Mouse (Mus musculus): ENCODE measurements around the gene Klhdc4. TPM values are rescaled to one million over a fixed set of nuclear protein-coding genes. Genes with fewer than 3 reads are reported as not detected.

Gene Klhdc4
- 13.9 and 15.7 TPM in 2 replicates for polyA plus RNA-seq (2021; fragmentation: Nextera tagmentation)
- long read RNA-seq, experiment 1, transcript Klhdc4-201 (12 exons, 2,078 nt), result major isoform, 54 of 85 reads
- long read RNA-seq, experiment 1, partial matches to known transcripts, result 5 of 85 reads
- long read RNA-seq, experiment 1, other reads (novel, unspliced or antisense), result 24 of 85 reads
- long read RNA-seq, experiment 2, transcript Klhdc4-201 (12 exons, 2,078 nt), result major isoform, 10 of 23 reads
- long read RNA-seq, experiment 2, partial matches to known transcripts, result 4 of 23 reads
- long read RNA-seq, experiment 2, other reads (novel, unspliced or antisense), result 9 of 23 reads

GRCm38 (mm10) chr8:121829048-121829776 is at the start of gene Klhdc4:
Gene Klhdc4, minus strand, starts transcription at chr8:121829569.

Other genes with a start within 250 kb of the Klhdc4 start
- 326 and 472 TPM in 2 replicates for gene Map1lc3b, start 239.2 kb downstream of the Klhdc4 start, polyA plus RNA-seq (2021; fragmentation: Nextera tagmentation)
- 4.4 and 4.6 TPM in 2 replicates for gene Zcchc14, start 176.7 kb downstream of the Klhdc4 start, polyA plus RNA-seq (2021; fragmentation: Nextera tagmentation)
- gene Jph3, start 99.9 kb downstream of the Klhdc4 start, polyA plus RNA-seq (2021; fragmentation: Nextera tagmentation), result 296 and 376 TPM in 2 replicates
- gene Slc7a5, start 78.1 kb upstream of the Klhdc4 start, polyA plus RNA-seq (2021; fragmentation: Nextera tagmentation), result 2.2 and 20.7 TPM in 2 replicates
- 0.51 and 1.1 TPM in 2 replicates for gene Car5a, start 115.3 kb upstream of the Klhdc4 start, polyA plus RNA-seq (2021; fragmentation: Nextera tagmentation)
- gene Banp, start 120.2 kb upstream of the Klhdc4 start, polyA plus RNA-seq (2021; fragmentation: Nextera tagmentation), result 22.8 and 29.4 TPM in 2 replicates